Mouse (Mus musculus): ENCODE data around the gene Gm20517. TPM values are rescaled to one million over a fixed set of nuclear protein-coding genes. Genes with fewer than 3 reads are reported as not detected.
A peak's percentile ranks its signal among the peaks of the same experiment; 100 is the strongest.

Gene Gm20517
- total RNA-seq, 2 experiments from 2014 or later = 6.1 to 6.6 TPM

- peak in 1 of 2 experiments; percentile 28 for DNase-seq (ENCODE audit: low spot score in 2 of 2)
Observed at GRCm38 (mm10) chr17:47672311-47673111, 61.1 kb downstream of the Gm20517 start.

DNA sequence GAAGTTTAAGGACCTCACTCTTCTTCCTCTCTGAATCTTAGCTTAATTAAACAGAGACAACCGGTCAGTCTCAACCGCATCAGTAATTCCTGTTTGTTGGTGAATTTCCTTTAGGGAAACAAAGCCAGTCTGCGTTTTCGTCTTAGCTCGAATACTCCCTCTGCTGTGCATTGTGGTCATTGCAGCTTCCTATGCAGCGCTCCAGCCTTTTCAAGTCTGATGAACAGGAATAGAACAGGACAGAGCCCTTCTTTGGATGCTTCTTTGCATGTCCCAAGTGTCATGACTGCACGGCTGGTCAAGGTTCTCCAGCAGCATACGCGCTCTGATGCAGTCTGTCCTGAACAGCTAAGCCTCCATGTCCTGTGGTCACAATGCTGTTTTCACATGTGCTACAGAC is 65.2 kb downstream of the Gm20517 start:
- DNase-seq (ENCODE audit: low spot score in 2 of 2) = peak; percentile 75 to 82

- no peak for DNase-seq (ENCODE audit: low spot score in 2 of 2)
Observed at GRCm38 (mm10) chr17:47678238-47678637, 66.8 kb downstream of the Gm20517 start.

DNA sequence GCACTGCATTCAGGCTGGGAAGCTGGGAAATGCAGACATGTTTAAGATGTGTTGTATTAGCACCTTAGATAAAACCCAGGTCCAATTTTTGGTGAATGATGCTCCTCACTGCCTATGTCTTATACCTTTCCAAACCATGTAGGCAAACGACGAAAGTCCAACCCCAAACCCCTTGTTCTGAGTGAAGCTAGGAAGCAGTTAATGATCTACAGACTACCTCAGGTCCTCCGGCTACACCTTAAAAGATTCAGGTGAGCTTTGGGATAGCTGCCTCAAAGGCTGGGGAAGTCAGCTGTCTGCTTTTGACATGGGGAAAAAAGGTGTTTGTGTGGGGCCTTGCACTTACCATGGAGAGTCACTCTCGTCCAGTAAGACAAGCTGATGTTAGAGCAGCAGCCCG is 67.3 kb downstream of the Gm20517 start:
- no peak for DNase-seq (ENCODE audit: low spot score in 2 of 2)

GRCm38 (mm10) chr17:47682836-47683235 is 71.4 kb downstream of the Gm20517 start:
- DNase-seq (ENCODE audit: low spot score in 2 of 2) = no peak

GRCm38 (mm10) chr17:47687409-47688343 is 76.3 kb downstream of the Gm20517 start:
- peak; percentile 91 to 97 for DNase-seq (ENCODE audit: low spot score in 2 of 2)

GRCm38 (mm10) chr17:47688344-47688607 is 76.9 kb downstream of the Gm20517 start, which contains the start of gene Tomm6:
TSS of gene Tomm6 (minus strand) at chr17:47688386.
- DNase-seq (ENCODE audit: low spot score in 2 of 2) = no peak

GRCm38 (mm10) chr17:47688608-47689575 is 77.5 kb downstream of the Gm20517 start, which contains the start of gene Frs3:
TSS of gene Frs3 (plus strand) at chr17:47689030.
- peak; percentile 80 to 82 for DNase-seq (ENCODE audit: low spot score in 2 of 2)

- no peak for DNase-seq (ENCODE audit: low spot score in 2 of 2)
Observed at GRCm38 (mm10) chr17:47689894-47690293, 78.5 kb downstream of the Gm20517 start.

- DNase-seq (ENCODE audit: low spot score in 2 of 2) = no peak
Observed at GRCm38 (mm10) chr17:47691650-47692049, 80.3 kb downstream of the Gm20517 start.

DNA sequence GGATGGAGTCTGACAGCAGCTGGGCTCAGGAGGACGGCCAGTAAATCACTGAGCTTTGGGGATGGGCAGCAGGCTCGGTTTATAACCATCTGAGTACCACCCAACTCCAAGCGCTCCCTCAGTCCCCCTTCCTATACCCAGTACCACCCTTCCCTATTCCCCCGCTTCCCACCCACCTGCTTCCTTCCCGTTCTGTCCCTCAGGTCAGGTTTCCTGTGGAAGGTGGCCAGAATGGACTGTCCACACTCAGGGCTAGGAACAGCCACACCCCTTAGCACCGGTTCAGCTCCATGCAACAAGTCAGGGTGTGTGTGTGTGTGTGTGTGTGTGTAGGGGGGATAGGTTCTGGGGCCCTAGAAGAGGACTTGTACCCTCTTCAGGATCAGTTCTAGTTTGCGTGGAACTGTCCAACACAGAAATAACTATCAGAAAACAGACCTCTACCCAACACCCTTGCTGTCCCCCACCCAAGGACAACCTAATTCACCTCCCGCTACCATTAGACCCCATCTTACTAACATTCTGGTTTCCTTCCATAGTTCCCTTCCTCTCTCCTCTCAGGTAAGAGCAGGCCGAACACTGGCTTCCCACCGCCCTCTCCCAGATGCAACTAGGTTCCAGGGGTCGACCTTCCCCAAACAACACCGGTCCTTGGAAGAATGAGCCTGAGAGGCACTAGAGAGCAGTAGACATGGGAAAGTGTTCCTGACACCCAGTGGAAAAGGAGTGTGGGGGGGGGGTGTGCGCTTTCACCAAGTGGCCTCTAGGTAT is 82.5 kb downstream of the Gm20517 start:
- no peak for DNase-seq (ENCODE audit: low spot score in 2 of 2)

DNA sequence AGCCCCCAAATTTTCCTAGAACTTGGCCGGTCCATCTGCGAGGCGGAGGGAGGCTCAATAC is 82.9 kb downstream of the Gm20517 start, which contains the start of gene Gm21981:
TSS of gene Gm21981 (minus strand) at position 14 of the 61 bp plus-strand sequence.
- no peak for DNase-seq (ENCODE audit: low spot score in 2 of 2)

GRCm38 (mm10) chr17:47694503-47695336 is 83.3 kb downstream of the Gm20517 start, which contains the start of gene Prickle4:
TSS of gene Prickle4 (minus strand) at chr17:47694736.
- peak; percentile 97 for DNase-seq (ENCODE audit: low spot score in 2 of 2)

DNA sequence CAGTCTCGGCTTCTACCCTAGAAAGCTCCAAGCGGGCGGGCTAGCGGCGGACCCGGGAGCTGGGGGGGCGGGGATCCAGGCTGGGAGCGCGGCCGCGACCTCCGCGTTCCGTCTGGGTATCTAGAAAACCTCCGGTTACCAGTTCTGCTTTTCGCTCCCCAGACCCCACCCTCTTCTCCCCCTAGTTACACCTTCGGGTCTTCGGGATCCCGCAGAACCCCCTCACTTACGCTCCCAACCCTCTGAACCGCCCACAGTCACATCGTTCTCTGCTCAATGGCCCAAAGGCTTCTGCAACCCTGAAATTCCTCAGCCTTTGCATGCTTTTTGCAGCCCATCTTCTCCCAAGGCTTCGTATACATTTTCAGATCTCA is 83.9 kb downstream of the Gm20517 start:
- DNase-seq (ENCODE audit: low spot score in 2 of 2) = no peak

DNA sequence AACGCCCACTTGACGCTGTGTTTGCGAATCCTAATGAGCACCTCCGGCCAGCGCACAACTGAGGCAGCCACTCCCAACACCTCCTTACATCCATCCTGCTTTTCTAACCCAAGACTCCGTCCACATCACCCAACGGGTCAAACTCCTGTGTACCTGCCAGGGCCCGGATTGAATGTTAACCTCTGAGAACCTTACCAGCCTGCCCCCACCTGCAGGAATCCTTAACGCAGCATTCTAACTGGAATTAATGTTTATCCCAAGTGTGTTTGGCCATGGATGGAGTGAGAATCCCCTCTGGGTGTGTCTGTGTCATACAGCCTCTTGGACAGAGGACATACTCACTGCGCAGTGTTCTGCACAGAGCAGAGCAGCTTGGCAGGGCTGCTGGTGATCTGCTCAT is 86.8 kb downstream of the Gm20517 start:
- no peak for DNase-seq (ENCODE audit: low spot score in 2 of 2)

GRCm38 (mm10) chr17:47699055-47699454 is 87.7 kb downstream of the Gm20517 start:
- no peak for DNase-seq (ENCODE audit: low spot score in 2 of 2)

- no peak for DNase-seq (ENCODE audit: low spot score in 2 of 2)
Observed at GRCm38 (mm10) chr17:47701793-47702192, 90.4 kb downstream of the Gm20517 start.

DNA sequence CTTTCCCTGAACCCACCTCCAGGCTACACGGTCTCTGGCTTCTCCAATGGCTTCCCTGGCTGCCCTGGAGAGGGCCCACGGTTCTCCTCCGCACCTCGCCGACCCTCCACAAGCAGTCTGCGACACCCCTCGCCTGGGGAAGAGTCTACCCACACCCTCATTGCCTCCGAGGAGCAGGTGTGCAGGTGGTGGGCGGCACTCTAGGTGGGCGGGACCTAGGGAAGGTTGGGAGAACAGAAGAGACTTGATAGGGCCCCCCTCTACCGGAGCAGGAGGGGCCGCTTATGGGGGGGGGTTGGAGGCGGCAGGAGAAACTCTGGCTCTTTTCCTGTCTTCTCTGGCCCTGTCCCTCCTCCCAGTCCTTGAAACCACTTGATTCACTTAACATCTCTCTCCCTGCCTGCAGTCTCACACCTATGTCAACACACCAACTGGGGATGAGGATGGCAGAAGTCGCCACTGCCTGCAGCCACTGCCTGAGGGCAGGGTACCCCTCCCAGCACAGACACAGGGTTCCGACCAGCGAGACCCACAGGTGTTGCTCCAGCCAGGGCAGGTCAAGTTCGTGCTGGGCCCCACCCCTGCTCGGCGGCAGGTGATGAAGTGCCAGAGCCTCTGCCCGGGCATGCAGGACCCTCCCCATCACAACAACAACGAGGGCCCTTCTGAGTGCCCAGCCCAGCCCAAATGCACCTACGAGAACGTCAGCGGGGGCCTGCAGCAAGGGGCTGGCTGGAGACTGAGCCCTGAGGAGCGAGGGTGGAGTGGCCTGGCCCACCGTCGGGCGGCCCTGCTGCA is 91.4 kb downstream of the Gm20517 start:
- DNase-seq (ENCODE audit: low spot score in 2 of 2) = no peak

DNA sequence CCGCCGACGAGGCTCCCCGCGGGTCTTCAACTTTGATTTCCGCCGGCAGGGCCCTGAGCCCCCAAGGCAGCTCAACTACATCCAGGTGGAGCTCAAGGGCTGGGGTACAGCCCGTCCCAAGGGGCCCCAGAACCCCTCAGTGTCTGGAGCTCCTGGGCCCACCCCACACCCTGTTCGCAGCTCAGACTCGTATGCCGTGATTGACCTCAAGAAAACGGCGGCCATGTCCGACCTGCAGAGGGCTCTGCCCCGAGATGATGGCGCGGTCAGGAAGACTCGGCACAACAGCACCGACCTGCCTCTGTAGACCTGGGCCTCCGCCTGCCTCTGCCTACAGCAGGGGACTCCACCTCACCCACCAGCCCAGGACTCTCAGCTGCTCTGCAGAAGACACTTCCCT is 92.2 kb downstream of the Gm20517 start:
- no peak for DNase-seq (ENCODE audit: low spot score in 2 of 2)
